Mouse (Mus musculus): ENCODE data around the gene Exosc1.

DNA sequence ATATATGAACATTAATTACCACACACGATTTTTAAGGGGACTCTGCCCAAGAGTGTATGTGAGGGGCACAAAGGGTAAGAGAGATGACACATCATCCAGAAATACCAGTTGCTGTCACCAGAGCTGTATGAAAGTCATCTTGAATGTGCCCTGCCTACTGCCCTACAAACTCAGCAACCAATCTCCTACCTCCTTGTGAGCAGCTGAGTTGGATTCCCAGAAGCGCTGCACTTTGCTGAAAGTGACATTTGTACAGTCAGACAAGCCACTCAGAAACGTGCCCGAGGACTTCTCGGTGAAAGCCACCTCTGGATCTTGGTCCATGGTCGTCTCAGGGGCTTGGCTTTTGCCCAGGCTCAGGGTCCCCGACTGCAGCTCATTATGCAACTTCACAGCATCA lies 38.3 kb downstream of the Exosc1 start:
- TF ChIP-seq CTCF (IDR thresholded peaks at IDR 0.05; ENCODE audit: control insufficient read depth, insufficient read depth, insufficient replicate concordance, low read depth, low read length) (no peak), POLR2A (IDR thresholded peaks at IDR 0.05; ENCODE audit: control insufficient read depth, low read depth, low read length) (no peak)
